Mouse (Mus musculus) heart, embryonic 16.5 days (tissue): ENCODE results near the gene Sh2d7. TPM values are rescaled to one million over a fixed set of nuclear protein-coding genes. Genes with fewer than 3 reads are reported as not detected.

ENCODE experiments used
- ATAC-seq: fragments of 200-750 bp; cut with Nextera tagmentation; replicated peaks from 2 replicates; pipeline ENCODE4 v1.8.0; 2017; ENCODE audit warnings: moderate number of reproducible peaks; ENCODE audit not compliant: insufficient read depth, low FRiP score; ENCODE audit errors: extremely low read depth
- H3K27ac ChIP-seq: fragments of 300-500 bp; sonication (generic); 2 replicates; pipeline ENCODE4 v1.5.1; 2014; ENCODE audit warnings: mild to moderate bottlenecking, low read length, control low read depth, moderate library complexity
- H3K27me3 ChIP-seq: fragments of 300-500 bp; sonication (generic); 2 replicates; pipeline ENCODE4 v1.6.1; 2014; ENCODE audit warnings: low read length, mixed read lengths; ENCODE audit not compliant: control insufficient read depth, insufficient read depth
- H3K36me3 ChIP-seq: fragments of 300-500 bp; sonication (generic); 2 replicates; pipeline ENCODE4 v1.6.1; 2014; ENCODE audit not compliant: control insufficient read depth, insufficient read depth
- H3K4me1 ChIP-seq: fragments of 300-500 bp; sonication (generic); 2 replicates; pipeline ENCODE4 v1.6.1; 2014; ENCODE audit warnings: low read length, mixed read lengths; ENCODE audit not compliant: control insufficient read depth, insufficient read depth
- H3K4me2 ChIP-seq: fragments of 300-500 bp; sonication (generic); 2 replicates; pipeline ENCODE4 v1.6.1; 2014; ENCODE audit warnings: low read depth, mild to moderate bottlenecking, control low read depth, low read length
- H3K4me3 ChIP-seq: fragments of 300-500 bp; sonication (generic); 2 replicates; pipeline ENCODE4 v1.5.1; 2014; ENCODE audit warnings: mild to moderate bottlenecking, control low read depth, low read length
- H3K9ac ChIP-seq: fragments of 300-500 bp; sonication (generic); 2 replicates; pipeline ENCODE4 v1.6.1; 2014; ENCODE audit warnings: low read length, control low read depth
- H3K9me3 ChIP-seq: fragments of 300-500 bp; sonication (generic); replicated peaks from 2 replicates; pipeline ENCODE4 v1.6.1; 2016; ENCODE audit warnings: low read length; ENCODE audit not compliant: control insufficient read depth
- WGBS: fragments of 180-500 bp; shearing (Covaris S2); extraction: QIAGEN DNeasy Blood & Tissue Kit; methylation state at CpG from one replicate; pipeline ENCODE4 v1.1.7; 2014; 5-methylcytosine and 5-hydroxymethylcytosine counted together
- polyA plus RNA-seq: library from polyadenylated mRNA; unstranded; fragments of >200 nt; fragmentation: Nextera tagmentation; extraction: Ambion mirVana; gene quantifications from 2 replicates; pipeline ENCODE4 v1.2.1, GENCODE M21; 2015

The Sh2d7 gene
- polyA plus RNA-seq, 1 experiment from 2014 or later = not detected

- H3K4me2 ChIP-seq = no peak overlapping the region
- no peak overlapping the region for H3K9ac ChIP-seq
- no peak for ATAC-seq
- no peaks in the 10 kb centered on the region for H3K27me3 ChIP-seq
- H3K27ac ChIP-seq = no peak overlapping the region
- H3K36me3 ChIP-seq = no peaks in the 10 kb centered on the region
- H3K4me3 ChIP-seq = no peak overlapping the region
- H3K9me3 ChIP-seq = no peaks in the 10 kb centered on the region
- no peaks in the 10 kb centered on the region for H3K4me1 ChIP-seq
- WGBS = 86% methylated on average over 2 of the region's 2 CpGs
Observed at GRCm38 (mm10) chr9:54515991-54516390, 22.8 kb upstream of the Sh2d7 start.

- ATAC-seq = no peak
- no peaks in the 10 kb centered on the region for H3K9me3 ChIP-seq
Observed at GRCm38 (mm10) chr9:54518921-54519320, 19.9 kb upstream of the Sh2d7 start.

GRCm38 (mm10) chr9:54520286-54520685 is 18.5 kb upstream of the Sh2d7 start:
- no peak for ATAC-seq
- H3K4me1 ChIP-seq = no peaks in the 10 kb centered on the region
- no peaks in the 10 kb centered on the region for H3K36me3 ChIP-seq
- no peaks in the 10 kb centered on the region for H3K9me3 ChIP-seq
- no peak overlapping the region for H3K4me3 ChIP-seq
- H3K27ac ChIP-seq = no peak overlapping the region
- no peak overlapping the region for H3K4me2 ChIP-seq
- no peaks in the 10 kb centered on the region for H3K27me3 ChIP-seq
- WGBS = 76% methylated on average over 4 of the region's 4 CpGs
- no peak overlapping the region for H3K9ac ChIP-seq

More at GRCm38 (mm10) chr9:54518921-54519320, 19.9 kb upstream of the Sh2d7 start:
- H3K4me3 ChIP-seq = no peak overlapping the region
- WGBS = 59% methylated on average over 7 of the region's 7 CpGs
- no peaks in the 10 kb centered on the region for H3K27me3 ChIP-seq
- no peaks in the 10 kb centered on the region for H3K4me1 ChIP-seq
- no peak overlapping the region for H3K9ac ChIP-seq
- H3K27ac ChIP-seq = no peak overlapping the region
- H3K36me3 ChIP-seq = no peaks in the 10 kb centered on the region
- no peak overlapping the region for H3K4me2 ChIP-seq

GRCm38 (mm10) chr9:54527694-54528093 is 11.1 kb upstream of the Sh2d7 start:
- Histone ChIP-seq H3K4me2 (no peak overlapping the region), H3K9ac (no peak overlapping the region), H3K4me3 (no peak overlapping the region), H3K4me1 (no peaks in the 10 kb centered on the region), H3K27me3 (no peaks in the 10 kb centered on the region), H3K9me3 (no peaks in the 10 kb centered on the region), H3K36me3 (no peaks in the 10 kb centered on the region), H3K27ac (no peak overlapping the region)
- ATAC-seq = no peak
- WGBS = 64% methylated on average over 7 of the region's 7 CpGs

- Histone ChIP-seq H3K4me3 (no peak overlapping the region), H3K27me3 (no peaks in the 10 kb centered on the region), H3K27ac (no peak overlapping the region), H3K36me3 (no peaks in the 10 kb centered on the region), H3K4me1 (no peaks in the 10 kb centered on the region), H3K9ac (no peak overlapping the region), H3K9me3 (no peaks in the 10 kb centered on the region), H3K4me2 (no peak overlapping the region)
- ATAC-seq = no peak
- 75% methylated on average over 2 of the region's 2 CpGs for WGBS
Observed at GRCm38 (mm10) chr9:54529950-54530349, 8.8 kb upstream of the Sh2d7 start.

GRCm38 (mm10) chr9:54530836-54531235 is 7.9 kb upstream of the Sh2d7 start:
- ATAC-seq = no peak
- WGBS = 83% methylated on average over 6 of the region's 6 CpGs

GRCm38 (mm10) chr9:54531421-54531820 is 7.4 kb upstream of the Sh2d7 start:
- ATAC-seq = no peak
- no peaks in the 10 kb centered on the region for H3K36me3 ChIP-seq
- H3K4me1 ChIP-seq = no peaks in the 10 kb centered on the region

More at GRCm38 (mm10) chr9:54530836-54531235, 7.9 kb upstream of the Sh2d7 start:
- H3K9me3 ChIP-seq = no peaks in the 10 kb centered on the region
- H3K4me2 ChIP-seq = no peak overlapping the region
- H3K36me3 ChIP-seq = no peaks in the 10 kb centered on the region
- no peaks in the 10 kb centered on the region for H3K4me1 ChIP-seq
- H3K27ac ChIP-seq = no peak overlapping the region
- no peak overlapping the region for H3K9ac ChIP-seq
- H3K27me3 ChIP-seq = no peaks in the 10 kb centered on the region
- no peak overlapping the region for H3K4me3 ChIP-seq

GRCm38 (mm10) chr9:54532926-54533325 is 5.9 kb upstream of the Sh2d7 start:
- H3K4me1 ChIP-seq = no peaks in the 10 kb centered on the region
- H3K9me3 ChIP-seq = no peaks in the 10 kb centered on the region
- H3K27ac ChIP-seq = no peak overlapping the region
- H3K27me3 ChIP-seq = no peaks in the 10 kb centered on the region
- no peak overlapping the region for H3K9ac ChIP-seq
- no peak overlapping the region for H3K4me2 ChIP-seq
- WGBS = 87% methylated on average over 2 of the region's 2 CpGs
- ATAC-seq = no peak
- no peaks in the 10 kb centered on the region for H3K36me3 ChIP-seq
- no peak overlapping the region for H3K4me3 ChIP-seq

More at GRCm38 (mm10) chr9:54531421-54531820, 7.4 kb upstream of the Sh2d7 start:
- Histone ChIP-seq H3K27me3 (no peaks in the 10 kb centered on the region), H3K27ac (no peak overlapping the region), H3K9me3 (no peaks in the 10 kb centered on the region), H3K9ac (no peak overlapping the region), H3K4me3 (no peak overlapping the region), H3K4me2 (no peak overlapping the region)

GRCm38 (mm10) chr9:54533975-54534374 is 4.8 kb upstream of the Sh2d7 start:
- 37% methylated on average over 5 of the region's 5 CpGs for WGBS
- no peaks in the 10 kb centered on the region for H3K9me3 ChIP-seq
- no peak for ATAC-seq

GRCm38 (mm10) chr9:54536236-54536635 is 2.5 kb upstream of the Sh2d7 start:
- Histone ChIP-seq H3K4me2 (no peak overlapping the region), H3K36me3 (no peaks in the 10 kb centered on the region), H3K9ac (no peak overlapping the region), H3K4me1 (no peaks in the 10 kb centered on the region), H3K27me3 (no peaks in the 10 kb centered on the region), H3K4me3 (no peak overlapping the region), H3K9me3 (no peaks in the 10 kb centered on the region), H3K27ac (no peak overlapping the region)
- ATAC-seq = no peak
- 73% methylated on average over 7 of the region's 7 CpGs for WGBS

More at GRCm38 (mm10) chr9:54533975-54534374, 4.8 kb upstream of the Sh2d7 start:
- Histone ChIP-seq H3K4me1 (no peaks in the 10 kb centered on the region), H3K4me2 (no peak overlapping the region), H3K9ac (no peak overlapping the region), H3K27ac (no peak overlapping the region), H3K4me3 (no peak overlapping the region), H3K27me3 (no peaks in the 10 kb centered on the region), H3K36me3 (no peaks in the 10 kb centered on the region)
